Mouse (Mus musculus) cortical plate, adult 2 months (tissue): ENCODE data around the gene Tsen54. TPM values are rescaled to one million over a fixed set of nuclear protein-coding genes. Genes with fewer than 3 reads are reported as not detected.

ENCODE experiments used
- H3K27ac ChIP-seq: fragments of 200-500 bp; 2 replicates; pipeline ENCODE4 v1.5.1; 2012; ENCODE audit warnings: low read length, control low read depth, inconsistent platforms; ENCODE audit not compliant: insufficient read depth
- H3K4me1 ChIP-seq: fragments of 200-500 bp; 2 replicates; pipeline ENCODE4 v1.6.1; 2011; ENCODE audit warnings: low read length; ENCODE audit not compliant: control insufficient read depth, insufficient read depth
- H3K4me3 ChIP-seq: fragments of 200-500 bp; 2 replicates; pipeline ENCODE4 v1.5.1; 2011; ENCODE audit warnings: mild to moderate bottlenecking, low read length, control low read depth; ENCODE audit not compliant: insufficient read depth
- CTCF ChIP-seq: fragments of 200-500 bp; IDR thresholded peaks from 2 replicates; pipeline ENCODE4 v1.5.1; 2011; ENCODE audit warnings: mild to moderate bottlenecking, control low read depth, low read length; ENCODE audit not compliant: insufficient read depth; ENCODE audit errors: extremely low read depth
- POLR2A ChIP-seq: fragments of 200-500 bp; IDR thresholded peaks from 2 replicates; pipeline ENCODE4 v1.6.1; 2011; ENCODE audit warnings: mild to moderate bottlenecking, low read length, control low read depth; ENCODE audit not compliant: insufficient read depth; ENCODE audit errors: extremely low read depth
- polyA plus RNA-seq: library from polyadenylated mRNA; depleted of rRNA; stranded (reverse); fragments of >200 nt; gene quantifications from 2 replicates; pipeline ENCODE4 v1.2.3, GENCODE M21; 2012; rRNA removed

The Tsen54 gene
- polyA plus RNA-seq: 15.3 and 15.8 TPM in 2 replicates

- peaks cover 4% of the 10 kb centered on the region; the same call in 1 of the 2 replicates for H3K4me1 ChIP-seq
- TF ChIP-seq CTCF: no peak
- peak; percentile 49; the same call in 1 of the 2 replicates for TF ChIP-seq POLR2A
- peak within 1 kb of the TSS; percentile 52 for H3K4me3 ChIP-seq
- H3K27ac ChIP-seq: no peak within 1 kb of the TSS
Observed at GRCm38 (mm10) chr11:115814605-115815450, at the start of gene Tsen54. Gene Tsen54 (plus strand): TSS chr11:115814724.

- Histone ChIP-seq H3K4me3 (peak within 1 kb of the TSS; percentile 70), H3K4me1 (peaks cover 3% of the 10 kb centered on the region; the same call in 1 of the 2 replicates)
- TF ChIP-seq CTCF (no peak), POLR2A (0 out of 2 replicates have a peak, but pooled peaks have one; percentile 61)
Observed at GRCm38 (mm10) chr11:115765103-115765606, 49.4 kb upstream of the Tsen54 start, which contains the start of gene Tmem94. Gene Tmem94 (plus strand): TSS chr11:115765433.

DNA sequence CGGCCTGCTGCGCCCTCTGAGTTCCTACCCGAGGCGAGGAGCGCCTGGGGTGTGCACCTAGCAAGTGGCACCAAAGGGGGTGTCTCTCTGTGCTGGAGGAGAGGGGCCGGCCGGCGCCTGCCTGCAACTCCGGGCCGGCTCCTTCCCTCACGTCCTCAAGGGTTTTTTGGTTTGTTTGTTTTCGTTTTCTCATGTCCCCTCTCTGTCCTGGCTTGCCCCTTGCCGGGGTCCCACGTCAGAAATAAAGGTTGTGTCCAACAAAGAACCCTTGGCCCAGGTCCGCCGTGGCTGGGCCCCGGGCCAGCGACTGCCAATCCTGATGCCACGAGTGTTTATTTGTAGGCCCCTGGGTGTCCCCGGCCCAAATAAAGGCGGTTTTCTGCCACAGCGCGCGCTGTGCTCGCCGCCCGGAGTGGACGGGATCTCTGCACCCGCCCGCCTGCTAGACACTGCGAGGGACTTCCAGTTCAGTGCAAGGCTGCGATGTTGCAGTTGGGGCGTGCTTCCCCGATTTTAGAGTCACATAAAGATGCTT lies 48.9 kb upstream of the Tsen54 start:
- Histone ChIP-seq H3K27ac (peak overlapping the region; percentile 63), H3K4me3 (peak overlapping the region; percentile 70), H3K4me1 (peaks cover 3% of the 10 kb centered on the region; the same call in 1 of the 2 replicates)
- TF ChIP-seq POLR2A: no peak
- TF ChIP-seq CTCF: no peak

More at GRCm38 (mm10) chr11:115765103-115765606, 49.4 kb upstream of the Tsen54 start, which contains the start of gene Tmem94:
- H3K27ac ChIP-seq: peak within 1 kb of the TSS; percentile 63

- no peak for TF ChIP-seq CTCF
- no peak for TF ChIP-seq POLR2A
- H3K27ac ChIP-seq: 0 out of 2 replicates have a peak overlapping the region, but pooled peaks have one; percentile 63
- H3K4me3 ChIP-seq: peak overlapping the region; percentile 70
- peaks cover 3% of the 10 kb centered on the region; the same call in 1 of the 2 replicates for H3K4me1 ChIP-seq
Observed at GRCm38 (mm10) chr11:115766356-115766943, 48.1 kb upstream of the Tsen54 start.

GRCm38 (mm10) chr11:115766981-115767380 lies 47.5 kb upstream of the Tsen54 start:
- no peak overlapping the region for H3K4me3 ChIP-seq
- H3K27ac ChIP-seq: no peak overlapping the region
- no peak for TF ChIP-seq POLR2A
- no peak for TF ChIP-seq CTCF
- H3K4me1 ChIP-seq: peaks cover 3% of the 10 kb centered on the region; the same call in 1 of the 2 replicates

GRCm38 (mm10) chr11:115768896-115769295 lies 45.6 kb upstream of the Tsen54 start:
- TF ChIP-seq CTCF: no peak
- TF ChIP-seq POLR2A: no peak
- no peak overlapping the region for H3K27ac ChIP-seq
- H3K4me3 ChIP-seq: no peak overlapping the region
- H3K4me1 ChIP-seq: peaks cover 3% of the 10 kb centered on the region; the same call in 1 of the 2 replicates

DNA sequence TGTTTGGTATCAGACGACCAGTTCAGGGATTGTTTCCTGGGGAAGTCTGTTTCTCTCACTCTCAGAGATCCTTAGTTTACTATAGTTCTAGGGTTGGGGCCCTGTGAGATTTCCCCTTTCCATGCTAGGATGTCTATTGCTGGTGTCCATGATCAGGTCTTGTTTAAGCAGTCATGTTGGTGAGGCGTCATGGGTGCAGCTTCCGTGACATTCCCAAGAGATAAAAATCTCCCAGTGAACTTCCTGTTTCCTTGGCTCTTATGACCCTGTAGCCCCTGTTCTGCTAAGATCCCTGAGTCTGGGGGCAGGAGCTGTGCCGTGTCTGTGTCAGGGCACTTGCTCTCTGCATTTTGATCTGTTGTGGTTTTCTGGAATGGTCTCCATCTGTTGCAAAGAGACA lies 39.9 kb upstream of the Tsen54 start:
- no peak overlapping the region for H3K27ac ChIP-seq
- H3K4me3 ChIP-seq: no peak overlapping the region
- TF ChIP-seq CTCF (no peak), POLR2A (no peak)
- no peaks in the 10 kb centered on the region; the same call in 1 of the 2 replicates for H3K4me1 ChIP-seq

DNA sequence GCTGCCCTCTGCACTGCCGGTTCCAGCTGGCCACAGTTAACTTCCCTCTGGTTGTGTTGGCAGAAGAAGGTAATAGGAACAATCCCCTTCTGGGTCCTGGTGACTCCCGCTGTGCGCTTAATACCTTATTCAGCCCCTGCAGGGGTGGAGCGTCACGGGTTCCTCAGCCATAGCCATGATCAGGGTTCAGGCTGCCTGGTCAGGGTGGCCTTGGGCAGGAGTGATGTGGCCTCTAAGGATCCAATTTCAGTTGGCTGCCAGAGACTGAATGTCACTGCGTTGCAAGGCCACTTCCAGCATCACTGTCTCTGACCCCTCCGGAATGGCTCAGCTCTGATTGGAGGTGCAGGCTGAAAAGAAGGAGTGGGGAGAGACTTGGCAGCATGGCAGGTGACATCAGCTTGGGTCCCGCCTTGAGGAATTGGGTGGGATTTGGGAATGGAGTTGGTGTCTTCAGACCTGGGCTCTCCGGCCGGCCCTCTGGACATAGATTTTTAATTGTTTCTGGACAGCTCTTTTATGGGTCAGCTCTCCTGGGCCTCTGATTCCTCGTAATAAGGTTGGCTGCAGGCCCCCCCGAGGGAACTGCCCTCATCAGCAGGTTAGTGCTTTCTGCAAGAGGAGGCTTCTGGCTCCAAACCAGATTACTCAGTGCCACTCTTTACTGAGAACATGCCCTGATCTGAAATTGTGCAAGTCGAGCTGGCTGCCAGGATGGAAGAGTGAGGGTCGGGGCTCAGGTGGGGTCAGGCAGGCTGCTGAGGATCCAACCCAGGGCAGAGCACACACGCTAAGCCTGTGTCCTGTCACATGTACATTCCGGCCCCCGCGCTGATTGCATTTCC lies 38.5 kb upstream of the Tsen54 start:
- no peak overlapping the region for H3K27ac ChIP-seq
- no peak for TF ChIP-seq POLR2A
- no peak for TF ChIP-seq CTCF
- H3K4me1 ChIP-seq: no peaks in the 10 kb centered on the region; the same call in 1 of the 2 replicates
- no peak overlapping the region; the same call in 1 of the 2 replicates for H3K4me3 ChIP-seq
